Mouse (Mus musculus): Measurements from ENCODE around the gene Unc119b. TPM values are rescaled to one million over a fixed set of nuclear protein-coding genes. Genes with fewer than 3 reads are reported as not detected.

Unc119b gene
- 5.9 and 7.3 TPM in 2 replicates for polyA plus RNA-seq (2012; rRNA removed)

DNA sequence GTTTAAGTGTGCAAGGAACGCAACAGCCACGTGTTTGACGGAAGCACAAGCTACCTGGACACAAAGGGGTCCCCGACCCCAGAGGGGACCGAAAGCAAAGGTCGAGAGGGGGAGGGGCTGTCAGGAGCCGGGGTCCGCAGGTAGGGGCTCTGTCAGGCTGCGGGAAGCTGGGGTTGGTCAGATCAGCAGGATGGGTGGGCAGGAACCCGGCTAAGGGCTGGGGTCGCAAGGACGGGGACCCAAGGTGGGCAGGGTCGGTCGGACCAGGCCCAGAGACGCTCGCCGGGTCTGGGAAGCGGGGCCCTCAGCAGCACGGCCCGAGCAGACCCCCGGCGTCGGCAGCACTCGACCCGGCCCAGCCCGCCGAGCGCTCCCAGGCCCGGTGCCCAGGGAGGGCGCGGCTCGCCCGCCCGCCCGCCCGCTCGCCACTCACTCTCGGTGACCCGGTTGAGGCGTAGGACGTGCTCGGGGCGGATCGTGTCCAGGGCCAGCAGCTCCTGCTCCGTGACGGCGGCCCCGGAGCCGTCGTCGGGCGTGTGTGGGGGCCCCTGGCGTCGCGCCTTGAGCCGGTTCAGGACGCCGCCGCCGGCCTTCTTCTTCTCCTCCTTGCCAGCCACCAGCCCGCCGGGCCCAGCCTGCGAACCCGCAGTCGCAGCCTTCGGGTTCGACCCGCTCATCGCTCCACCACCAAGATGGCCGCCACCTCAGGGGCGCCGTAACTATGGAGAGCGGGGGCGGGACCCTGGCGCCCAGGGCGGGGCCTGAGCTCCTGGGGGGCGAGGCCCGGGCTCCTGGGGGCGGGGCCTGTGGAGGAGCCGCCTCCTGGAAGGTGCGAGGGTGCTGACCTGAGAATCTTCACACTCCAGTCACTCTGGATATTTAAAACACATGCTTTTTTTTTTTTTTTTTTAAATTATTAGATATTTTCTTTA, at the start of gene Unc119b:
Unc119b (minus strand) TSS at position 742 of the 932 bp plus-strand sequence.

GRCm38 (mm10) chr5:115158040-115158983, 23.5 kb upstream of the Unc119b start, which contains the start of gene Mlec:
Gene Mlec (minus strand): TSS chr5:115158179.

GRCm38 (mm10) chr5:115118961-115119570, 15.7 kb downstream of the Unc119b start, which contains the start of gene Acads:
Gene Acads (minus strand): TSS chr5:115119346.

DNA sequence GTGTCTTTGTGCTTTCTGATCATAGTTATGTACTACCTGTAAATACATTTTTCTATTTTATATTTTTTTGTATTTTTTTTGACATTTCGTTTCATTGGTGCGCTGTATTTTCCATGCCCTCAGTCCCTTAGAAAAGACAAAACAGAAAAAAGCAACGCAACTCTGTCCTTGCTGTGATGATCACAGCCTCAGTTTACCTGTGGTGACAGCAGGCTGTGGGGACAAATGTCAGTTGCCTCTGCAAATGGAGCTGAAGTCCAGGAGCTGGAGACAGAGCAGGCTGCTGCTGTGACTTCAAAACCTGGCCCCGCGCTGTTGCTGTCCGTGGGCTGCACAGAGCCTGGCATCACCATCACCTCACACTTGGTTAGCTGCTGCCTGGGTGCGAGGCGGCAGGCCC, 36.6 kb downstream of the Unc119b start, which contains the start of gene Gm10401:
Gm10401 (minus strand) TSS at position 101 of the 400 bp plus-strand sequence.

Other genes starting within 250 kb of the Unc119b start
- gene Oasl2, start 238.0 kb downstream of the Unc119b start, polyA plus RNA-seq (2012; rRNA removed): 1.9 and 3.1 TPM in 2 replicates
- gene Oasl1, start 211.7 kb downstream of the Unc119b start, polyA plus RNA-seq (2012; rRNA removed): 0.70 TPM in 2 replicates
- gene 2210016L21Rik, start 192.8 kb downstream of the Unc119b start, polyA plus RNA-seq (2012; rRNA removed): 7.5 and 8.0 TPM in 2 replicates
- 0.89 and 1.2 TPM in 2 replicates for gene Hnf1a, start 163.9 kb downstream of the Unc119b start, polyA plus RNA-seq (2012; rRNA removed)
- 14.6 and 17.8 TPM in 2 replicates for gene Sppl3, start 123.8 kb downstream of the Unc119b start, polyA plus RNA-seq (2012; rRNA removed)
- gene Gm10401, start 36.7 kb downstream of the Unc119b start, polyA plus RNA-seq (2012; rRNA removed): not detected in 2 replicates
- 23.6 and 27.1 TPM in 2 replicates for gene Acads, start 15.6 kb downstream of the Unc119b start, polyA plus RNA-seq (2012; rRNA removed)
- 38.4 and 41.2 TPM in 2 replicates for gene Mlec, start 23.2 kb upstream of the Unc119b start, polyA plus RNA-seq (2012; rRNA removed)
- gene Cabp1, start 59.4 kb upstream of the Unc119b start, polyA plus RNA-seq (2012; rRNA removed): 0.29 and 0.33 TPM in 2 replicates
- 51.9 and 54.7 TPM in 2 replicates for gene Pop5, start 100.9 kb upstream of the Unc119b start, polyA plus RNA-seq (2012; rRNA removed)
- 81.8 and 101 TPM in 2 replicates for gene Rnf10, start 137.9 kb upstream of the Unc119b start, polyA plus RNA-seq (2012; rRNA removed)
- 9.7 and 11.4 TPM in 2 replicates for gene Coq5, start 144.7 kb upstream of the Unc119b start, polyA plus RNA-seq (2012; rRNA removed)
- gene Dynll1, start 166.0 kb upstream of the Unc119b start, polyA plus RNA-seq (2012; rRNA removed): 146 and 153 TPM in 2 replicates
- gene Srsf9, start 192.2 kb upstream of the Unc119b start, polyA plus RNA-seq (2012; rRNA removed): 45.5 and 47.7 TPM in 2 replicates
- 11.6 and 13.2 TPM in 2 replicates for gene Gatc, start 206.2 kb upstream of the Unc119b start, polyA plus RNA-seq (2012; rRNA removed)
- gene Triap1, start 206.2 kb upstream of the Unc119b start, polyA plus RNA-seq (2012; rRNA removed): 16.0 and 19.0 TPM in 2 replicates
- gene Cox6a1, start 214.0 kb upstream of the Unc119b start, polyA plus RNA-seq (2012; rRNA removed): 656 and 682 TPM in 2 replicates

Measured in liver, embryonic 14 days (tissue).